Mouse (Mus musculus): ENCODE data around the gene Crybb1.
A peak's percentile ranks its signal among the peaks of the same experiment; 100 is the strongest.

The Crybb1 gene

DNA sequence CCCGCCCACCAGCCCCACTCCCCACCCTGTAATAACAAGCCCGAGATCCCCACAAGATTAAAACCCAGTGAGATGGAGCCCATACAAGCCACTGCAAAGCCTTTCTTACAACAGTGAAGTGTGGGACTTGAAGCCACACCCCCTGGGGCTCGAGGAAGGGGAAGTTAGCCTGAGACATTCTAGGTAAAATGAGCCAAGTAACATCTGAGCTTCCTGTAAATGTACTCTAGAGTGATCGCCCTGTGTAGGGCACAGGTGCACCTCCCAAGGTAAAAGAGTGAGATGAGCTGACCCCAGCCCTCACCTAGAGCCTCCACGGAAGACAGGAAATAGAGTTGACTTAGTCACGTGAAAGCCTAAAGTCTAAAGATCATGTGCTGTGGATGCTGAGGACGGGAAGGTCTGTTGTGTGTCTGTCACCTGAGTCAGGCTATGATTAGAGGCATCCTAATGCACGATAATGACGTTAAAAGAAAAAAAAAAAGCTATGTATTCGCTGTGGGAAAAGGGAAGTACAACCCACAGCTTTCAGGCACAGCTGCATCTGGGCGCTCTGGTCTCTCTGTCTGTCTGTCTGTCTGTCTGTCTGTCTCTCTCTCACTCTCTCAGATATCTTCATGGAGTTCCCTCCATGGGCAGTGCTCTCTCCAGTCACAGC is 31.5 kb downstream of the Crybb1 start:
- DNase-seq, result no peak

GRCm38 (mm10) chr5:112287652-112288051 is 32.0 kb downstream of the Crybb1 start:
- no peak for DNase-seq

DNA sequence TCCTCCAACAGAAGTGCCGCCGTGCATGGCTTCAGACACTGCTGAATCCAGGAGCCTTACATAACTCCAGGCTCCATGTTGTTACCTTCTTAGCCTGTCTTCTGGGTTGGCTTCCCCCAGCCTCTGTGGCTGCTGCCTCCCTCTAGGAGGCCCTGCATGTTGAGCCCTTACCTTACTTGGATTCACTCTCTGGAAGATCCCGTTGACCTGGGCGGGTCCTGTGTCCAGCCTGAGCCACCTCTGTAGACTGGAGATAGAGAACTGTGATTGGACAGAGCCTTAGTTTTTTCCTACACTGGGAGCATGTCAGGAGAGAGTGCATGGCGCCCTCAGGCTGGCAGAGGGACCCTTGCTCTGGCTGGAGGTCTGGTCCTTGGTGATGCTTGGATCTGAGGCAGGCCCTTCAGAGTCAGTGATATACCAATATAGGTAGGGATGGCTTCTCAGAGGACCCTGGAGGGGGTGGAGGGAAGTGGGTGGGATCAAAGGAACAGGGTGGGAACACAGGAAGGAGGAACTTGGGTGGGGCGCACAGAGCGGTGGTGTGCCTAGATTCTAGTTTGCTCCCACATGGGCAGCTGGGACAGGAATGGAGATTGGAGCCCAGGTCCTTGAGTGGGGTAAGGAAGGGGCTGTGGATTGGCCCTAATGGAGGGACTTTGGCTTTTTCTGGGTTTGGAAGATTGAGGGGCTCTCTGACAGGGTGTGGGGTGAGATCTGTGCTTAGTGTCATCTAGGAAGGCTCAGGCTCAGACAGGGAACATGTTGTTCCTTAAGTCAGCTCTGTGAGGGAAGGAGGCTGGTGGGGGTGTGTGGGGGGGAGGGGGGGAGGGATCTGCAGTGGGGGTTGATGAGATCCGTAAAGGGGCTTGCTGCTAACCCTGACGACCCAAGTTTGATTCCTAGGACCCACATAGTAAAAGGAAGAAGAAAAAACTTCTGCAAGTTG is 32.9 kb downstream of the Crybb1 start:
- no peak for DNase-seq

GRCm38 (mm10) chr5:112289236-112289635 is 33.6 kb downstream of the Crybb1 start:
- DNase-seq, result peak; percentile 74 to 86

DNA sequence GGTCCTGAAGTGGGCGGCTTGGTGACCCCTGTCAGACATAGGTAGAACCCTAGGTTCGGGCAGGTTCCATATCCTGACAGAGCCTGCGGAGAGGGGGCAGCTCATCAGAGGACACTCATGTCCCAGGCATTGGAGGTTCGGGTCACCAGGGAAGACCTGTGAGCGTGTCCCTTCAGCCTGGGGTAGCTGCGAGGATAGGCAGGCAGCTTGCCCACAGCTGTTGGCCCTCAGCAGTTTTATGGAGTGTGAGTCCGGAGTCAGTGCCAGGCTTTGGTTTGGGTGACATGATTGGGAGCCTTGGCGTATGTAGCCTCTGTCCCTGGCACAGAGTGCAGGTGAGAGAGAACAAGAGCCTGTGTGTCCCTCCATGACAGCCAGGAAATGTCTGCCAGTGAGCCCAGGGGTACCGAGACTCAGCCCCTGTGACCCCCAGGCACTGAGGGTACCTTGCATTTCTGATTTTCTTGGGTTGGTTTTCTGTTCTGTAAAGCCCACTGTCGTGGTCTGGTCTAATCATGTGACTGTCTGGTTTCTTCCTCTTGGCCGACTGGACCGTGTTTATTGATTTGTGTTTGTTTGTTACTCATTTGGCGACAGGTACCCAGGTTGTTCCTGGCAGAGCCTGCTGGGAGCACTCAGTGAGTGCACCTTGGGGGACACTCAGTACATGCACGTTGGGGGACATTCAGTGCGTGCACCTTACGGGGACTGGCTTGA is 34.4 kb downstream of the Crybb1 start:
- DNase-seq, result peak; percentile 69 to 77

DNA sequence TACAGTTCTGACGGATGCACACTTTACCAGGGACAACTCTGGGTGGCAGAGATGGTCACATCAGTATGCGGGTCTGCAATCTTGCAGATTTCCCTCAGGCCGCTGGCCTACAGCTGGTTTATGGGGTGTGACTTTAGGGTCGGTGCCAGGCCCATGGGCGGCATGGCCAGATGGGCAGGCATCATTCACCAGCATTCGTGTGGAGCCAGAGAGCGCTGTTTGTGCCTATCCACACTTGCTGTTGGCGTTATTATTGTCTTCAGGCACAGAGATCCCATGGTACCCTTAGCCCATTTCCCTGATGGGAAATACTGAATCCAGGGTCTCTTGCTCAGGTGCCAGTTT is 34.9 kb downstream of the Crybb1 start:
- DNase-seq, result no peak

DNA sequence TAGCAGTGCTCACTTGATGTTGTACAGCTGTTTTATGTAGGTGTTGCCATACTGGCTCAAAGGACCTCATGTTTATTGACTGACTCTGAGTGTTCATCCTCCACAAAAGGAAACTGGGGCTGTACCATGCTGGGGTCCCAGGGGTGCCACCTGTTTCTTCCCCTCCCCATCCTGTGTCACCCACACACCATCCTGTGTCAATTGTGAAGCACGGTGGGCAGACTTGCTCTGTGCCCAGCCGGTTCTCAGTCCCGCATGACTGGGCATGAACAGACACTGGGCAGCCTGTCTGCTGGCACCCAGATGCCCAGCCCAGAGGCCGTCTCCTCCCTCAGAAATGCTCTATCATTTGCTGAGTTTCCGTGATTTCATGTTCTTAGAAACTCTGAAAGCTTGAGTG is 36.3 kb downstream of the Crybb1 start:
- peak in 1 of 2 experiments; percentile 44 for DNase-seq

DNA sequence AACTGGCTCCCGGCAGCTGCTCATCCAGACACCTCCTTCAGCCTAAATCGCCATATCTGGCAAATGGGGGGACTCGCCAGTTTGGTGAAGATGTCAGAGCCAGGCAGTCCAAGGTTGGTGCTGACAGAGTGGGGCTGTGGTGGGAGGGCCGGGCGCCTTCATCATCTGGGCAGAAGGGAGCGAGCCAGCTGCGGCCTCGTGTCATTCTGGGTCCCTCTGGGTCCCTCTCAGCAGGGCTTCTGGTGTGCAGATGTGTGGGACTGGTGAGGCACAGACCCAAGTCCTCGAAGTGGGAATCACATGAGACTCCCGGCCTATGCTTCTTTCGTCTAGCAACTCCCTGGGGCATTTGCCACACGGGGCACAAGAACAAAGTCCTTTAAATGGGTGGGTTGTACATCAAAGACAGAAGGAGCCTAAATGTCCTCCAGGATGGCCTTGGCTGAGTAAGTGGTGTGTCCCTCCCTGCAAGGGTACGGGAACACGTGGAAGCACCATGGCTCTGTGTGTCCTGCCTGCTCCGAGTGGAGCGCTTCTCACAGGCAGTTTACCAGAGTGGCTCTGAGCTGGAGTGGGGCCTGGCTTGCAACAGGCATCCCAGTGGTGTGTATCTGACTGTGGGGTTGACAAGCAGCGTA is 36.8 kb downstream of the Crybb1 start:
- no peak for DNase-seq

GRCm38 (mm10) chr5:112293800-112294199 is 38.2 kb downstream of the Crybb1 start:
- no peak for DNase-seq

GRCm38 (mm10) chr5:112294696-112295095 is 39.1 kb downstream of the Crybb1 start:
- DNase-seq, result no peak

- no peak for DNase-seq
These were observed 39.5 kb downstream of the Crybb1 start for GRCm38 (mm10) chr5:112295162-112295561.

DNA sequence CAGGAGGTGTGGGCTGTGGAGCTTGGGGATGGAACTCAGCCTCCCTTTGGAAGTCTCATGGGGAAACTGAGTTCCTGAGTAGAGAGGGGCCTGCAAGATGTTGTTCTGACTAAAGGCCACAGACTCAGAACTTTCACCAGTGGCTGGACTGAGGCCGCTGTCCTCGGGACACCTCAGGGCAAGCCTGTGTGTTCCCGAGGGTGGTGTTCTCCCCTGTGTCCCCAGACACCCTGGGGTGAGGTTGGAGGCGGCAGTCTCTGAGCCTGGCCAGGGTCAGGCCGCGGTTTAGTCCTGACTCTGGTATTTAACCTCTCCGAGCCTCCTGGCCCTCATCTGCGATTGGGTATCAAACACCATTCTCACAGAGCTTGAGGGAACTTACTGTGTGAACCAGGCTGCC is 39.9 kb downstream of the Crybb1 start:
- DNase-seq, result no peak

- DNase-seq, result no peak
These were observed 41.0 kb downstream of the Crybb1 start for GRCm38 (mm10) chr5:112296404-112297181.

DNA sequence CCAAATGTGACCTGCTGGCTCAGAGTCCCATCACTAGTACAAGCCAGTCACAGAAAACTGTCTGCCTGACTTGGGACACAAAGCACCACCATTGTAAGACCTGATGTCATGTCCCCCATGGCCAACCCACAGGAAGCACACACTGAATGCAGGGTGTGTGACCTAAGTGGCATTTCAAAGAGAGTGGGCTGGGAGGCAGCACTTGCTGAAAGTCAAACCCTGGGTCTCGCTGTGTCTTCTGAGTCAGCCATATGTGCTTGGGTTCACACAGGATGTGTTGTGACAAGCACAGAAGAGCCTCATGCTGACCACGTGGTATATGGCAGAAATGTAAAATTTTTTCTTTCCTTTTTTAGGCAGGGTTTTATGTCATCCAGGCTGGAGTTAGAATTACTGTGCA is 41.6 kb downstream of the Crybb1 start:
- no peak for DNase-seq

DNA sequence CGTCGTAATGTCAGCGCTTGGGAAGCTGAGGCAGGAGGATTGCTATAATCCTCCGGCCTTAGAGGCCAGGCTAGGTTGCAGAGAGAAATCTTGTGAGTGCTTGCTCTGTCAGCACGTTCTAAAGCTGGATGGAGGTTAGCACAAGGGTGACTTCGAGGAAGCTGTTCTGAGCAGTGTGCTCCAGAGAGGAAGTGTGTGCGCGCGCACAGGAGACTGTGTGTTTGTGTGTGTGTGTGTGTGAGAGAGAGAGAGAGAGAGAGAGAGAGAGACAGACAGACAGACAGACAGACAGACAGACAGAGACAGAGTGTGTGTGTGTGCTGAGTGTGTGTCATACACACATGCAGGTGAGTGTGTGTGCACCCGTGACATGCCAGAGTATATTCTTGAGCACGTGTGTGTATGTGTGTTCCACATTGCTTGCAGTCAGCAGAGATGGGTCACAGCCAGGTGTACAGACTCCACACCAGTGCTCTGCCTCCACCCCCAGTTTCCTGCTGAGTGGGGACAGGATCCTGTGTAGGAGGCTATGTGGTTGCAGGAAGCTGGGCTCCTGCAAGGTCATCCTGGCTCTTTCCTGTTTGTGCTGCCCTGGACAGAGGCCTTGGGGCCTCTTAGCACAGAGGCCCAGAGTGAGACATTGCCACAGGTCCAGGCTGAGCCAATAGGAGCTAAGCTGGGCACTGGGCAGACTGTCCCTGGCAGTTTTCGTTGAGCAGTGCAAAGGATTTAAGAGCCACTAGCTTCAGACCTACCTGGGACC is 42.8 kb downstream of the Crybb1 start:
- DNase-seq, result no peak

- no peak for DNase-seq
These were observed 43.8 kb downstream of the Crybb1 start for GRCm38 (mm10) chr5:112299399-112299798.

DNA sequence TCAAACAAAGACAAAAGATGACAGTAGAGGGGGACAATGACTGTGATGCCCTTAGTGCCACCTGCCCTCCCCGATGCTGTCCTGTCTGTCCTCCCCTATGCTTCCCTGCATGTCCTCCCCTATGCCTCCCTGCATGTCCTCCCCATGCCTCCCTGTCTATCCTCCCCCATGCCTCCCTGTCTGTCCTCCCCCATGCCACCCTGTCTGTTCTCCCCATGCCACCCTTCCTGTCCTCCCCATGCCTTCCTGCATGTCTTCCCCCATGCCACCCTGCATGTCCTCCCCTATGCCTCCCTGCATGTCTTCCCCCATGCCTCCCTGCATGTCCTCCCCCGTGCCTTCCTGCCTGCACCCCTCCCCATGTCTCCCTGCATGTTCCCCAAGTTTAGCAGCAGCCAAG is 44.5 kb downstream of the Crybb1 start:
- DNase-seq, result no peak

DNA sequence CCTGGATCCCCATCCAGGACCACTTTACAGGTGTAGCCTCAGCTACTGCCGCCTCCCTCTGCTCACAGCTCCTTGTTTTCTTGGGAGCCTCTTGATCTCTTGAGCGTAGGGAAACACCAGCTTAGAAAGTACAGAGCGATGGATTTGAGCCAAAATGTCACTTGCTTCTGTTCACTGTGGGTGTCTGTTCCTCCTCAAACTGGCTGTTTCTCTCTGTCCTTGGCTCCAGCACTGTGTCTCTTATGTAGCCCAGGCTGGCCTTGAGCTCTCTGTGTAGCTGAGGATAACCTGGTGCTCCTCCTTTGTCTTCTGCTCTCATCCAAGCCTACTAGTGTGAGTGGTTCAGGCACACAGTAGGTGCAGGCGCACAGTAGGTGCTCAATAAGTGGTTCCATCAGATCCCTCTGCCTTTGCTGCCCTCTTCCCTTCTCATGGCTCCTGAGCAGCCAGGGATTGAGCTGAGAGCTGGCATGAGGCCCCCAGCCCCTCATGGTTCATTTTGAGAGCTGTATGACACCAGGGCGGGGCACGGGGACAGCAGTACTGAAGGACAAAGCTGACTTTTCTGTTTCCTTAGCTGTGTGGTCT is 45.2 kb downstream of the Crybb1 start:
- no peak for DNase-seq

- no peak for DNase-seq
These were observed 46.1 kb downstream of the Crybb1 start for GRCm38 (mm10) chr5:112301694-112302093.

DNA sequence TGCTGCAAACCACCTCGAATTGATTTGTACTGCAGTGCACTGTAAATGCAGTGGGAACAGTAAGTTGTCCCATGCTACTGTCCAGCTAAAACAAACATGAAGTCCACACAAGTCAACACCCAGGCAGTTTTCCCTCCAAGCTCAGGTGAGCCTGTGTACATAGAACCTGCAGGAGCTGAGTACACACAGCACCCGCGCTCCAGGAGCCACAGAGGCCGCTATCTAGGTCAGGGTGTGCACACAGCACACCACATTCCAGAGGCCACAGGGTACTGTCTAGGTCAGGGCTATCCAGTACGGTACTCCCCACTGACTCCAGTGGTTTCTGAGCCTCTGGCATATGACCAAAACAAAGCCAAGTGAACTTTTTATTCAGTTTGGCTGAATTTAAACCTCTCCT is 46.7 kb downstream of the Crybb1 start:
- no peak for DNase-seq

DNA sequence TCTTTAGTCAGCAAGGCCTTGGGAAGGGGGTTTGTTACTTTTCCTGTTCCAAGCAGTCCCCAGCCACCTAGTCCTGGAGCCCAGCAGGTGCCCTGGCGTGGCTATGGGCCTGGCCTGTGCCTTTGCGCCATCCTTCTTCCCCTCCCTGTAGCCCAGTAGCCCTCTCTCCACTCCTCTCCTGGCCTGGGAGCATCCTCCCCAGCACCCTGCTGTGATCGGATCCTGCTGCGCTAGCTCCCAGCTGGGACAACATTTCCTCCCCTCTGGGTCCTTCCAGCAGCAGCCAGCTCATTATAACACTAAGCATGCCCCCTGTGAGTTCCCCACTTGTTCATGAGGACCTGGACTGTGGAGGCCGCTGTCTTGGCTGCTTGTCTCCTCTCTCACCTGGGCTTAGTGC is 50.2 kb downstream of the Crybb1 start:
- DNase-seq, result no peak

Data from cerebellum, postnatal 14 days (tissue).